Mouse (Mus musculus) CD4-positive naive resting alpha-beta T cell, adult 76 days (primary cell): Measurements from ENCODE around the gene Parp12. TPM values are rescaled to one million over a fixed set of nuclear protein-coding genes. Genes with fewer than 3 reads are reported as not detected.

Source experiments
- total RNA-seq: library from RNA; stranded (reverse); gene quantifications from one replicate; pipeline ENCODE4 v1.2.4, GENCODE M21; 2023

Gene Parp12
- 5.6 TPM for total RNA-seq

DNA sequence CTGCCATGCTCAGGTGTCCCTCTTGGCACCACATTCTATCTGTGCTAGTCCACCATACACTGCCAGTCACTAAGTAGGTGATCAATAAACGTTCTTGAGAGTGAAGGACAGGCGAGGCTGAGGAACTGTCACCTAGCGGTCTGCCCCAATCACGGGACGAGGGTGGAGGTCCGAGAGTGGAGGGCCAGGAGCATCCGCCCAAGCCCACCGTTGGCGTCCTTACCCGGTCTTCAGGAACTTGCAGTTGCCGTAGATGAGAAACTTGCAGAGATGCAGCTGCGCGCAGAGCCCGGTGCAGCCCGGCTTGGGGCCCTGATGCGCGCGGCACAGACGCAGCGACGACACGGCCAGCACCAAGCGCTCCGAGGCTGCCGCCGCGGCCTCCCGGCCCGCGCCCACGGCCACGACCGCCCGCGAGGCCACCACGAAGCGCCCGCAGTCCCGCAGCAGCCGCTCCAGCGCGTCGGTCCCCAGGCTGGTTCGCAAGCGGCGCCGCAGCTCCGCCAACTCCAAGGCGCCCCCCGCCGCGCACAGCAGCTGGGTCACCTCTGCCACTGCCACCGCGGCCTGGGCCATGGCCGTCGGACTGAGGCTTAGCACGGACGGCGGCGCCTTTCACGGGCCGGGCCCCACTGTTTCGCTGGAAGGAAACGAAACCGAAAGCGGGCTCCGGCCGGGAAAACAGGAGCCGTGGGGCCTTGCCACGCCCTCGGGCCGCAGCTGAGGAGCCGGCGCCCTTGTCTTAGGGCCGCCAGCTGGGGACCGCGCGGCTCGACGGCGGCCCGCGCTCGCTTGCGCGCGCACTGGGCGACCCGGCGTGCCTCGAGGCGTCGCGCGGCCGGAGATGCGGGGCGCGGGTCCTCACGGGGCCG is at the start of gene Parp12:
Gene Parp12, minus strand, starts transcription at position 766 of the 872 bp plus-strand sequence.

Other genes starting within 250 kb of the Parp12 start
- gene Tbxas1, start 242.9 kb downstream of the Parp12 start, total RNA-seq, result 0.76 TPM
- gene Hipk2, start 242.2 kb downstream of the Parp12 start, total RNA-seq, result 34.1 TPM
- gene Kdm7a, start 88.4 kb upstream of the Parp12 start, total RNA-seq, result 92.9 TPM